Mouse (Mus musculus): ENCODE data around the gene Lysmd4. TPM values are rescaled to one million over a fixed set of nuclear protein-coding genes. Genes with fewer than 3 reads are reported as not detected.

Lysmd4 gene
- polyA plus RNA-seq, 1 experiment from 2014 or later: 8.5 TPM

- Histone ChIP-seq H3K4me1 (peaks cover 40% of the 10 kb centered on the region), H3K36me3 (no peaks in the 10 kb centered on the region), H3K4me3 (no peak overlapping the region), H3K9me3 (no peaks in the 10 kb centered on the region), H3K27me3 (ENCODE audit: insufficient read depth, poor library complexity, severe bottlenecking) (no peaks in the 10 kb centered on the region), H3K27ac (no peak overlapping the region)
- no peak for DNase-seq (ENCODE audit: low spot score)
- WGBS: 74% methylated on average over 1 of the region's 1 CpGs
Measured at GRCm38 (mm10) chr7:67213589-67213988, 8.8 kb upstream of the Lysmd4 start.

- H3K9me3 ChIP-seq: no peaks in the 10 kb centered on the region
- 36% methylated on average over 6 of the region's 6 CpGs for WGBS
- no peak overlapping the region for H3K27ac ChIP-seq
- H3K36me3 ChIP-seq: no peaks in the 10 kb centered on the region
- H3K4me1 ChIP-seq: peaks cover 23% of the 10 kb centered on the region
- no peaks in the 10 kb centered on the region for H3K27me3 ChIP-seq (ENCODE audit: insufficient read depth, poor library complexity, severe bottlenecking)
- no peak for DNase-seq (ENCODE audit: low spot score)
- no peak overlapping the region for H3K4me3 ChIP-seq
Measured at GRCm38 (mm10) chr7:67216351-67216750, 6.0 kb upstream of the Lysmd4 start.

DNA sequence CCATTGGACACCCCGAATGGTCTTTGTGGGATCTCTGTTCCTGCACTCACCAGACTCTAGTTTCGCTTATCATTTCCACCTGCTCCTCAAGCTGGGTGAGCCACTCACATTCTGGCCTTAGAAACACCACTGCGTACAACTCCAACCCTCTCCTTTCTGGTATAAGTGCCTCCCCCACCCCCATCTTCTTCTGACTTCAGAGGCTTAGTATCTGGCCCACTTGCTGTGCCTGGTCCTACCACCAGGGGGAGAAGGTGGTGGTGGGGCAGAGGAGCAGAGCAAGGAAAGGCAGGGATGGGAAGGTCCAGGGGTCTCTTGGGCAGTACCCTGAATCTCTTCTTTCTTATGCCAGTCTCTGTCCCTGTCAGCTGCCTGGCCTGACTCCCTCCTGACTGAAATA is 5.3 kb upstream of the Lysmd4 start:
- no peak for DNase-seq (ENCODE audit: low spot score)
- Histone ChIP-seq H3K27ac (peak overlapping the region; percentile 10; the same call in 1 of the 2 replicates), H3K36me3 (no peaks in the 10 kb centered on the region), H3K27me3 (ENCODE audit: insufficient read depth, poor library complexity, severe bottlenecking) (no peaks in the 10 kb centered on the region), H3K4me3 (no peak overlapping the region), H3K4me1 (peaks cover 21% of the 10 kb centered on the region), H3K9me3 (no peaks in the 10 kb centered on the region)
- WGBS: 69% methylated on average over 3 of the region's 3 CpGs

- 89% methylated on average over 15 of the region's 15 CpGs for WGBS
- Histone ChIP-seq H3K36me3 (peaks cover 21% of the 10 kb centered on the region), H3K27ac (no peak overlapping the region), H3K4me1 (peaks cover 38% of the 10 kb centered on the region), H3K9me3 (no peaks in the 10 kb centered on the region), H3K4me3 (no peak overlapping the region), H3K27me3 (ENCODE audit: insufficient read depth, poor library complexity, severe bottlenecking) (no peaks in the 10 kb centered on the region)
- peak; percentile 63 for DNase-seq (ENCODE audit: low spot score)
Measured at GRCm38 (mm10) chr7:67225943-67226625, 3.7 kb downstream of the Lysmd4 start.

GRCm38 (mm10) chr7:67227538-67227937 is 5.2 kb downstream of the Lysmd4 start:
- Histone ChIP-seq H3K27ac (no peak overlapping the region), H3K4me1 (peaks cover 34% of the 10 kb centered on the region)

DNA sequence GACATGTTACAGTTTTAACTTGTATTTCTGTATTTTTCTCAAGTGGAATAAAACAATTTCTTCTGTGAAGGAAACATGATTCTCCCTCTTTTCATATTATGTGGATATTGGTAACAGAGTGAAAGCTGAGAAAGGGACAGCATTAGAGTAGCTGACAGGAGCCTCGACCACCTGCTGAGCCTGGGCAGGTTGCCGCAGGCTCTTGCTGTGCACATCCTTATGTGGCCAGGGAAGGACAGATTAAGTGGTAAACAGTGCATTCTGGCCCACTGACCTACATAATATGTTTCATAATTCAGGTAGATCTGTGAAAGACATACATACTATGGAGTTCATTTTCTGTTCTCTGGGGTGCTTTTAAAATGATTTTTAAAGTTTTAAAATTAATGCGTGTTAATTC is 6.0 kb downstream of the Lysmd4 start:
- H3K27ac ChIP-seq: no peak overlapping the region
- 67% methylated on average over 3 of the region's 3 CpGs for WGBS
- no peak overlapping the region for H3K4me3 ChIP-seq

More at GRCm38 (mm10) chr7:67227538-67227937, 5.2 kb downstream of the Lysmd4 start:
- no peaks in the 10 kb centered on the region for H3K27me3 ChIP-seq (ENCODE audit: insufficient read depth, poor library complexity, severe bottlenecking)
- H3K36me3 ChIP-seq: peaks cover 29% of the 10 kb centered on the region
- DNase-seq (ENCODE audit: low spot score): peak; percentile 46
- H3K4me3 ChIP-seq: no peak overlapping the region
- no peaks in the 10 kb centered on the region for H3K9me3 ChIP-seq
- WGBS: 57% methylated on average over 1 of the region's 1 CpGs

DNA sequence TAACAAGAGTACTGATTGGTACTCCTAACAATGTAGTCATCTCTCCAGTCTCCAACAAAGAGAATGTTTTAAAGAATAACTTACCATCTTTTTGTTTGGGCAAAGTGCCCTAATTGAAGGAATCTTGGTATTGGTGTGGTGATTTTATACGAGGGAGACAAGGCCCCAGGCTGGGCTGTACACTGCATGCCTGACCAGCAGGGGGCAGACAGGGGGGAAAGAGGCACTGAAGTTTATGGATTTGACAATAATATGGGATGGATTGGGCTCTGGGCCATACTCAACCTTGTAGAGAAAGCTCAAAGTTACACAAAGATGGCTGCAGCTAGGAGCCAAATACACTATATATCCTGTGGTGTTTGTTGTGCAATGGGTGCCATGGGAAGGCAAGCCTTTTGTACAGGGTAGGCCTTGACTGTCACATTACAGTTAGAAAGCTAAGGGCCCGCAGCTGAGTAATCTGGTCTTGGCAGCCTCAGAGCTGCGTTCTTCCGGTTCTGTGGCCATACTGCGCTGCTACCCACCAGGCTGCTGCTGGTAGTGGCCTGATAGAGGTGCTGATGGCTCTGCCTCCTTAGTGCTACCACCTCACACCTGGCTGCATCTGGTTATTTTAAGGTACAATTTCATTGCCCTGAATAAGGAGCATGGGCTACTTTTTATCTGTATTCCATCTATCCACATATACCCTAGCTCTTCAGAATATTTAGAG is 6.7 kb downstream of the Lysmd4 start:
- Histone ChIP-seq H3K36me3 (peaks cover 35% of the 10 kb centered on the region), H3K9me3 (no peaks in the 10 kb centered on the region), H3K4me3 (no peak overlapping the region), H3K4me1 (peaks cover 21% of the 10 kb centered on the region), H3K27me3 (ENCODE audit: insufficient read depth, poor library complexity, severe bottlenecking) (no peaks in the 10 kb centered on the region), H3K27ac (no peak overlapping the region)
- peak; percentile 71 for DNase-seq (ENCODE audit: low spot score)
- 79% methylated on average over 5 of the region's 5 CpGs for WGBS

More for the DNA sequence above, 6.0 kb downstream of the Lysmd4 start:
- Histone ChIP-seq H3K27me3 (ENCODE audit: insufficient read depth, poor library complexity, severe bottlenecking) (no peaks in the 10 kb centered on the region), H3K9me3 (no peaks in the 10 kb centered on the region), H3K4me1 (peaks cover 27% of the 10 kb centered on the region), H3K36me3 (peaks cover 35% of the 10 kb centered on the region)
- no peak for DNase-seq (ENCODE audit: low spot score)

GRCm38 (mm10) chr7:67229701-67230100 is 7.4 kb downstream of the Lysmd4 start:
- Histone ChIP-seq H3K27ac (0 out of 2 replicates have a peak overlapping the region, but pooled peaks have one; percentile 17), H3K9me3 (no peaks in the 10 kb centered on the region), H3K36me3 (peaks cover 42% of the 10 kb centered on the region), H3K4me1 (peaks cover 21% of the 10 kb centered on the region), H3K27me3 (ENCODE audit: insufficient read depth, poor library complexity, severe bottlenecking) (no peaks in the 10 kb centered on the region), H3K4me3 (no peak overlapping the region)
- peak; percentile 54 for DNase-seq (ENCODE audit: low spot score)
- 86% methylated on average over 3 of the region's 3 CpGs for WGBS

GRCm38 (mm10) chr7:67230221-67230620 is 7.9 kb downstream of the Lysmd4 start:
- 48% methylated on average over 3 of the region's 3 CpGs for WGBS

GRCm38 (mm10) chr7:67230640-67231140 is 8.3 kb downstream of the Lysmd4 start:
- no peaks in the 10 kb centered on the region for H3K9me3 ChIP-seq
- H3K4me3 ChIP-seq: no peak overlapping the region
- 62% methylated on average over 3 of the region's 3 CpGs for WGBS
- DNase-seq (ENCODE audit: low spot score): peak; percentile 67
- H3K27me3 ChIP-seq (ENCODE audit: insufficient read depth, poor library complexity, severe bottlenecking): no peaks in the 10 kb centered on the region
- peaks cover 21% of the 10 kb centered on the region for H3K4me1 ChIP-seq
- peak overlapping the region; percentile 37; the same call in 1 of the 2 replicates for H3K27ac ChIP-seq
- peaks cover 50% of the 10 kb centered on the region for H3K36me3 ChIP-seq

More at GRCm38 (mm10) chr7:67230221-67230620, 7.9 kb downstream of the Lysmd4 start:
- Histone ChIP-seq H3K27me3 (ENCODE audit: insufficient read depth, poor library complexity, severe bottlenecking) (no peaks in the 10 kb centered on the region), H3K4me1 (peaks cover 21% of the 10 kb centered on the region), H3K9me3 (no peaks in the 10 kb centered on the region), H3K36me3 (peaks cover 47% of the 10 kb centered on the region), H3K4me3 (no peak overlapping the region), H3K27ac (no peak overlapping the region; the same call in 1 of the 2 replicates)
- peak; percentile 64 for DNase-seq (ENCODE audit: low spot score)

- no peak for DNase-seq (ENCODE audit: low spot score)
- Histone ChIP-seq H3K27ac (no peak overlapping the region), H3K4me3 (no peak overlapping the region), H3K36me3 (peaks cover 50% of the 10 kb centered on the region), H3K27me3 (ENCODE audit: insufficient read depth, poor library complexity, severe bottlenecking) (no peaks in the 10 kb centered on the region), H3K4me1 (peaks cover 21% of the 10 kb centered on the region), H3K9me3 (no peaks in the 10 kb centered on the region)
- 93% methylated on average over 14 of the region's 14 CpGs for WGBS
Measured at GRCm38 (mm10) chr7:67232504-67232903, 10.2 kb downstream of the Lysmd4 start.

DNA sequence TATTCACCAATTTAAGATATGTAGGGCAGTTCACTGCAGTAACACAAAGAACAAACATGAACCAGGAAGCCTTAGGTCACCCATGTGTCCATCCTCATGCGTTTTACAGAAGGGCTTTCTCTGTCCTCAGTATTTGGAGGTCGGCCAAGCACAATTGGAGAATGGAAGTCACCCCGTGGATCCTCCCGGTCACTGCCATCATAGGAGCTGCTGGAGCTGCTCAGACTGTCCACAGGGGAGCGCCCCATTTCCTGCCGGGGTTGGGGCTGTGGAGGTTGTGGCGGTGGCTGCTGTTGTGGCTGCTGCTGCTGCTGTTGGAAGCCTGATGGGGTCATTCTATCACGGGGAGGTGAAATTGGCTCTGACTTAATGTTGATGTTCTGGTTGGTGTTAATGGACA is 12.5 kb downstream of the Lysmd4 start:
- Histone ChIP-seq H3K27me3 (ENCODE audit: insufficient read depth, poor library complexity, severe bottlenecking) (no peaks in the 10 kb centered on the region), H3K36me3 (peaks cover 62% of the 10 kb centered on the region), H3K4me3 (no peak overlapping the region), H3K9me3 (no peaks in the 10 kb centered on the region), H3K4me1 (peaks cover 12% of the 10 kb centered on the region), H3K27ac (no peak overlapping the region)
- DNase-seq (ENCODE audit: low spot score): no peak
- 63% methylated on average over 8 of the region's 8 CpGs for WGBS

- Histone ChIP-seq H3K27me3 (ENCODE audit: insufficient read depth, poor library complexity, severe bottlenecking) (no peaks in the 10 kb centered on the region), H3K36me3 (peaks cover 66% of the 10 kb centered on the region), H3K4me3 (no peak overlapping the region), H3K4me1 (no peaks in the 10 kb centered on the region; the same call in 1 of the 2 replicates), H3K9me3 (no peaks in the 10 kb centered on the region), H3K27ac (no peak overlapping the region)
- 73% methylated on average over 2 of the region's 2 CpGs for WGBS
- DNase-seq (ENCODE audit: low spot score): no peak
Measured at GRCm38 (mm10) chr7:67236351-67236750, 14.0 kb downstream of the Lysmd4 start.
